Mouse (Mus musculus) liver, embryonic 12.5 days (tissue): ENCODE data around the gene Gpx3. TPM values are rescaled to one million over a fixed set of nuclear protein-coding genes. Genes with fewer than 3 reads are reported as not detected.
"Not testable (repeated sequence)": the region's sequence is repeated elsewhere in the genome, so short reads cannot be mapped to it uniquely, and the experiment has no call there.

Experiments used
- ATAC-seq: fragments of 200-750 bp; cut with Nextera tagmentation; 2 replicates; pipeline ENCODE4 v1.8.0; 2017; ENCODE audit warnings: moderate number of reproducible peaks, mild to moderate bottlenecking, moderate library complexity
- H3K27ac ChIP-seq: fragments of 300-500 bp; sonication (generic); 2 replicates; pipeline ENCODE4 v1.5.1; 2016; ENCODE audit warnings: mild to moderate bottlenecking
- H3K27me3 ChIP-seq: fragments of 300-500 bp; sonication (generic); replicated peaks from 2 replicates; pipeline ENCODE4 v1.6.1; 2016; ENCODE audit warnings: mild to moderate bottlenecking, moderate library complexity
- H3K36me3 ChIP-seq: fragments of 300-500 bp; sonication (generic); 2 replicates; pipeline ENCODE4 v1.6.1; 2016; ENCODE audit warnings: mild to moderate bottlenecking, moderate library complexity
- H3K4me1 ChIP-seq: fragments of 300-500 bp; sonication (generic); 2 replicates; pipeline ENCODE4 v1.6.1; 2016
- H3K4me2 ChIP-seq: fragments of 300-500 bp; sonication (generic); 2 replicates; pipeline ENCODE4 v1.6.1; 2016; ENCODE audit warnings: mild to moderate bottlenecking, moderate library complexity
- H3K4me3 ChIP-seq: fragments of 300-500 bp; sonication (generic); 2 replicates; pipeline ENCODE4 v1.5.1; 2016; ENCODE audit warnings: mild to moderate bottlenecking, moderate library complexity
- H3K9ac ChIP-seq: fragments of 300-500 bp; sonication (generic); 2 replicates; pipeline ENCODE4 v1.6.1; 2016; ENCODE audit warnings: mild to moderate bottlenecking, moderate library complexity
- H3K9me3 ChIP-seq: fragments of 300-500 bp; sonication (generic); replicated peaks from 2 replicates; pipeline ENCODE4 v1.6.1; 2016; ENCODE audit warnings: mild to moderate bottlenecking, moderate library complexity
- WGBS: fragments of 180-500 bp; shearing (Covaris S2); methylation state at CpG from one replicate; pipeline ENCODE4 v1.1.7; 2016; ENCODE audit not compliant: insufficient replicate concordance; 5-methylcytosine and 5-hydroxymethylcytosine counted together
- polyA plus RNA-seq: library from polyadenylated mRNA; unstranded; fragments of >200 nt; fragmentation: Nextera tagmentation; extraction: Ambion mirVana; gene quantifications from 2 replicates; pipeline ENCODE4 v1.2.1, GENCODE M21; 2016

The Gpx3 gene
- 30.9 and 32.9 TPM in 2 replicates for polyA plus RNA-seq

DNA sequence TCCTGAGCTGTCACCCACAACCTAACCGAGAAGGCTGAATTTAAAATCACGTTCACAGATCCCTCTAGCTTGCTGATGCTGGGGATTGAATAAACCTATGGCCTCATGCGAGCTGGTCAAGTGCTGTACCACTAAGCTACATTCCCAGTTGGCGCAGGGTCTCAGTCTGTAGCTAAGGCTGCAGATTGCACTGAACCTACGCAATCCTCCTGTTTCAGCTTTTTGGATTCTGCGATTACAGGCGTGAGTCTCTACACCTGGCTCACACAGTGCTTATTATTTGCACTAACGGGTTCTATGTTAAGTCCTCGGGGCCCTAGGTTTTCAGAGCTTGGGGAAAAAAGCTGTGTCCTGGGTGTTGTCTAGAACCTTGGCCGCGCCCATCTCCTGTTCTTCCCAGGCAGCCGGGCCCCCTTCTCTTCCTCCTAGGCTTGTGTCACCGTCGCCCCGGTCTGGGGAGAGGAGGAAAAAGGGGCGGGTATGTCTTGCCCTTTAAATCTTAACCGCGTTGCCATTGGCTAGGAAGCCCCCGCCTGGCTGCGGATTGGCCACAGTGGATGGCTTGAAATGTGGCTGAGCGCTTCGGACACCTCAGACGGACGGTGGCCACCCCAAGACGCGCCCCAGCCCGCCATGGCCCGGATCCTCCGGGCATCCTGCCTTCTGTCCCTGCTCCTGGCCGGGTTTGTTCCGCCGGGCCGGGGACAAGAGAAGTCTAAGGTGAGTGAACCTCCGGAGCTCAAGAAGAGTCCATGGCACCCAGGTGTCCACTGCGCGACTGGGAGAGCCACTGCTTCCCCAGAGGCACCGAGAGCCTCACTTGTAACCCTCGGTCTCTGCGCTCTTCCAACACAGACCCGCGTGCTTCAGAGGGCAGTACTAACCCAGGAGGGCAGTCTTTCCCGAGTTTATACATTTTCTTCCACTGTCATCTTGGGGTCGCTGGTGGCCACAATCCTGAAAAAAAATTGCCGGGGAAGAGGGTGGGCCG is at the start of gene Gpx3:
Gpx3 (plus strand) TSS at position 121 of the 991 bp plus-strand sequence.
- H3K9ac ChIP-seq: peak within 1 kb of the TSS; percentile 29; the same call in 1 of the 2 replicates
- WGBS: 15% methylated on average over 43 of the region's 45 CpGs
- no peaks in the 10 kb centered on the region for H3K9me3 ChIP-seq
- no peaks in the 10 kb centered on the region for H3K36me3 ChIP-seq
- H3K4me2 ChIP-seq: peak within 1 kb of the TSS; percentile 66
- H3K27me3 ChIP-seq: peaks cover 26% of the 10 kb centered on the region
- peak within 1 kb of the TSS; percentile 42 for H3K4me3 ChIP-seq
- H3K4me1 ChIP-seq: peaks cover 28% of the 10 kb centered on the region
- ATAC-seq: peak; percentile 56
- H3K27ac ChIP-seq: no peak within 1 kb of the TSS

DNA sequence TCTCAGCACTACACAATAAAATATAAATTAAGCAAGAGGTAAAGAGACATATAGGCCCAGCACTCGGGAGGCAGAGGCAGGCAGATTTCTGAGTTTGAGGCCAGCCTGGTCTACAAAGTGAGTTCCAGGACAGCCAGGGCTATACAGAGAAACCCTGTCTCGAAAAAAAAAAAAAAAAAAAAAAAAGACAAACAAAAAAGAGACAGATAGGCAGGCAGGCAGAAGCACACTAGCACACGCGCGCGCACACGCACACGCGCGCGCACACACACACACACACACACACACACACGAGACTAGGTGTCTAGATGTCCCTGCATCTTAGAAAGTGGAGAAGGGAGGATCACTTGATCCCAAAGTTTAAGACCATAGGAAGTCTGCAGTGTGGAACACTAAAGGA is 43.4 kb upstream of the Gpx3 start:
- peak overlapping the region; percentile 87 for H3K4me2 ChIP-seq
- not testable (repeated sequence) for H3K36me3 ChIP-seq, ATAC-seq, H3K4me3 ChIP-seq, H3K27me3 ChIP-seq, H3K27ac ChIP-seq, H3K9me3 ChIP-seq, H3K9ac ChIP-seq
- peaks cover 25% of the 10 kb centered on the region for H3K4me1 ChIP-seq
- WGBS: 83% methylated on average over 8 of the region's 12 CpGs

DNA sequence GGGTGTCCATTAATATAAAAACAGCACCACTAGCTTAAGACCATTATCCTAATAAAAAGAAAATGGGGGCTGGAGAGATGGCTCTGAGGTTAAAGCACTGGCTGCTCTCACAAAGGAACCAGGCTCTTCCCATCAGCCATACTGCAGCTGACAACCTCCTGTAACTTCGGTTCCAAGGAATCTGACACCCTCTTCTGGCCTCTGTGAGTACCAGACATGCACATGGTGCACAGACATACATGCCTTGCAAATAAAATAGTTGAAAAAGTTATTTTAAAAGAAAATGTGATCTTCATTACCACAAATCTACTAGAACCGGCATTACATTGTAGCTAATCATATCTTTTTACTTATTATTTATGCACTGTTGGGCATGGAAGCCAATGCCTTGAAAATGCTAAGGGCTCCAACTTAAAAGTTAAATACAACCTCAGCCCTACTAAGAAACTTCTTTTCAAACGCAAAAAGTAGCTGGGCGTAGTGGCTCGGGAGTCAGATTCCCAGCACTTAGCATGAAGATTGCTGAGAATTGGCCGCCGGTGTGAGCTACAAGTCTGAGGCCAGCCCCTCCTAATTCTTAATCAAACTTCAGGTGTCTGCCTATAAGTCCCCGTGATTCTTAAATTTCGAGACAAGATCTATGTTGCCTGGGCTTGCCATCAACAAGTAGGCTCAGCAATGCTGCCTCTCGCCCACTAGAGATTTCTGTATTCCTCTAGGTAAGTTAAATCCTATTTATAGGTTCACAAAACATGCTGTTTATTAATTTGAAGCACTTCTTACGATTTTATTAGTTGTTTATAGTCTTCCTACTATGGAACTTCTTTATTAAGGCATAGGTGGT is 42.7 kb upstream of the Gpx3 start:
- Histone ChIP-seq H3K27ac (peak overlapping the region; percentile 97), H3K9ac (peak overlapping the region; percentile 81), H3K4me3 (peak overlapping the region; percentile 77), H3K4me2 (peak overlapping the region; percentile 87), H3K4me1 (peaks cover 25% of the 10 kb centered on the region), H3K9me3 (no peaks in the 10 kb centered on the region), H3K36me3 (peaks cover 4% of the 10 kb centered on the region; the same call in 1 of the 2 replicates), H3K27me3 (no peaks in the 10 kb centered on the region)
- 20% methylated on average over 11 of the region's 11 CpGs for WGBS
- no peak for ATAC-seq

DNA sequence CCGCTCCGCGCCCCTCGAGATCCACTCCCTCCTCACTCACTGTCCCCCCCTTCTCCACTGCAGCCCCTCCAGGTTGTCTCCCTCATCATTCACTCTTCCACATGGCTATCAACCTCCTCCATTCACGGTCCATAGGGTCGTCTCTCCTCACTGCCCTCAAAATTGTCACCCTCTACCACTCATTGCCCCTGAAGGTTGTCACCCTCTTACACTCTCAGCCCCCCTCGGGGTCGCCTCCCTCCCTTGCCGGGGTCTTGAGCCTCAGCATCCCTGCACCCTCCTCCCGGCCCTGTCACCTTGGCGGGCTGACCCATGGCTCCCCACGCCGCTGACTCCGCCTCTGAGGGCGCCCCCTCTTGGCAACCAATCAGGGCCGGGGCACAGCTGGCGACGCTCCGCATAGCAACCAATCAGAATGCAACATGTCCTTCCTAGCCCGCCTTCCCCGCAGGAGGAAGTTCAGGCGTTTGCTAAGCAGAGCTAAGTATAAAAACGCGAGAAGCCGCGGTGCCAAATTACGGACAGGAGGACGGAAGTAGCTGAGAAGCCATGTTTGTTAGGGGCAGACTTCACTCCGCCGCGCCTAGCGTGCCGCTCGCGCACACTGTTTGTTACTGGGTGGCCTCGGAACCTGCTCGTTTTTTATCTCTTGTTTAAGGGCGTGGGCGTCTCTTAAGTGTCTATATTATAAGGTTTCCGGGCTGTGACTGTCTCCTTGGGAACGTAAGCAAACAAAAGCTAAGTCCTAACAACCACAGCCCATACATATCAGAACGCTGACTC is 41.8 kb upstream of the Gpx3 start, which contains the start of gene Lyrm7:
Lyrm7 (minus strand) TSS at position 661 of the 783 bp plus-strand sequence.
- peak within 1 kb of the TSS; percentile 77 for H3K4me3 ChIP-seq
- H3K4me1 ChIP-seq: peaks cover 28% of the 10 kb centered on the region
- peak within 1 kb of the TSS; percentile 87 for H3K4me2 ChIP-seq
- H3K27ac ChIP-seq: peak within 1 kb of the TSS; percentile 97
- no peaks in the 10 kb centered on the region for H3K9me3 ChIP-seq
- peak within 1 kb of the TSS; percentile 81 for H3K9ac ChIP-seq
- H3K36me3 ChIP-seq: peaks cover 4% of the 10 kb centered on the region; the same call in 1 of the 2 replicates
- no peaks in the 10 kb centered on the region for H3K27me3 ChIP-seq
- under 1% methylated on average over 42 of the region's 42 CpGs for WGBS
- ATAC-seq: peak; percentile 96

DNA sequence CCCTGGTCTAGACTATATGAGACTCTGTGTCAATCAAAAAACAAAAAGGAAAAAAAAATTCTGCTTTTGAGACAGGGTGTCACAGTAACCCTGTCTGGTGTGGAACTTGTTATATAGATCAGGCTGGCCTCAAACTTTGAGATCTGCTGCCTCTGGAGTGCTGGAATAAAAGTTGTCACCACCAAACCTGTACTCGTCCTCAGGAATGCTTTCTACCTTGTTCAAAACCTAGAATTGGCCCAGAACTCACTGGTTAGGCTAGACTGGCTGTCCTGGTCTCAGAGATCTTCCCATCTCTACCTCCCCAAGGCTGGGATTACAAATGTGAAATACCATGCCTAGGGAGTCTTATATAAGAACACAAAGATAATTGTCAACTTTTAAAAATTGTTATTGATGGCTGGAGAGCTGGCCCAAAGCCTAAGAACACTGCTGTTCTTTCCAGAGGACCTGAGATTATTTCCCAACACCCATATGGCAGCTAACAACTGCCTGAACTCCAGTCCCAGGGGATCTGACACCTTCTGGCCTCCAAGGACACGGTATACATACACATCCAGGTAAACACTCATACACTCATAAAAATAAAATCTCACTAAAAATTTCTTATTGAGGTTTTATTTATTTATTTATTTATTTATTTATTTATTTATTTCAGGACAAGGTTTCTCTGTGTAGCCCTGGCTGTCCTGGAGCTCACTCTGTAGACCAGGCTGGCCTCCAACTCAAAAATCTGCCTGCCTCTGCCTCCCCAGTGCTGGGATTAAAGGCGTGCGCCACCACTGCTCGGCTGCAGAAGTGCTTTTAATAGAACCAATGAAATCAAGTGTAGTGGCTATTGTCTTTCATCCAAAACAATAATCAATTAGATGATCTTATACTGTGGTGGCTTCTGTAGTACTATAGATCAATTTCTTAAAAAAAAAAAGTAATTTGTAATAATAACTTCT is 40.5 kb upstream of the Gpx3 start:
- H3K4me3 ChIP-seq: peak overlapping the region; percentile 77
- no peaks in the 10 kb centered on the region for H3K27me3 ChIP-seq
- H3K36me3 ChIP-seq: peaks cover 4% of the 10 kb centered on the region; the same call in 1 of the 2 replicates
- WGBS: 83% methylated on average over 5 of the region's 5 CpGs
- H3K9ac ChIP-seq: peak overlapping the region; percentile 76
- peak overlapping the region; percentile 97 for H3K27ac ChIP-seq
- peaks cover 35% of the 10 kb centered on the region for H3K4me1 ChIP-seq
- peak overlapping the region; percentile 87 for H3K4me2 ChIP-seq
- no peak for ATAC-seq
- no peaks in the 10 kb centered on the region for H3K9me3 ChIP-seq

DNA sequence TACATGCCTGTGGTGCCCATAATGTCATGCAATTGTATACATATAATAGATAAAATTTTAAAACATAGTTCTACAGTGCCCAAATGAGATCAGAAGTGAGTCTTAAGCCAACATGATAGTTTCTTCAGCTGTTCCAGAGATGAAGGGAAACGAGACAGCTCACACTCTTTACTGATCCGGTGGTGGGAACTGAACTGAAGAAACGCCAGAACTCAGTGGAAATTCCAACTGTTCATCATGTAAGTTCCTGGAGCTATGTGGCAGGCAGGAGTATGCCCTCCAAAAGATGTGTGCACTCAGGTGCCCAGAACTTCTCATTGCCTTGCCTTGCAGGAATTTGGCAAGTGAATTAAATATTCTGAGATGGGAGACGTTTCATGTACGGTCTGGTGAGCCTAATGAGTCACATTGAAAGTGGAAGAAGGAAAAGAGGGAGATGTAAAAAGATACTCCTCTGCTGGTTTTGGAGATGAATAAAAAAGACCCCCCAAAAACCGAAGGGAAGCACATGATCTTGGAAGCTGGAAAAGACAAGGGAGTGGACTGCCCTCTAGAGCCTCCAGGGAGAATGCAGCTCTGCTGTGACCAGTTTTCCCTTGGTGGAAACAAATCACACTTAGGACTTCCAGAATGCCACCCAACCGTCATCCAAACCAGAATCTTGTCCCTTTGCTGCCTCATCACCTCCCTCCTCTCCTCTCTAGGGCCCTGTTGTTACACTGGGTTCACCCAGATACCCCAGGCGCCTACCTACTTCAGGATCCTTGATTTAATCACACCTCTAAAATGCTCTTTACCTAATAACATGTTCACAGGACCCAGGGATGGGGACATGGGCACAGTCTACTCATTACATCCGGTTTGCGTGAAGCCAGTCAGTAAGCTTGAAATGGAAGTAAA is 39.4 kb upstream of the Gpx3 start:
- ATAC-seq: no peak
- peaks cover 46% of the 10 kb centered on the region for H3K4me1 ChIP-seq
- WGBS: 42% methylated on average over 10 of the region's 10 CpGs
- no peak overlapping the region for H3K4me2 ChIP-seq
- no peaks in the 10 kb centered on the region for H3K27me3 ChIP-seq
- H3K36me3 ChIP-seq: peaks cover under 1% of the 10 kb centered on the region; the same call in 1 of the 2 replicates
- no peaks in the 10 kb centered on the region for H3K9me3 ChIP-seq
- 0 out of 2 replicates have a peak overlapping the region, but pooled peaks have one; percentile 10 for H3K27ac ChIP-seq
- no peak overlapping the region for H3K4me3 ChIP-seq
- no peak overlapping the region for H3K9ac ChIP-seq

DNA sequence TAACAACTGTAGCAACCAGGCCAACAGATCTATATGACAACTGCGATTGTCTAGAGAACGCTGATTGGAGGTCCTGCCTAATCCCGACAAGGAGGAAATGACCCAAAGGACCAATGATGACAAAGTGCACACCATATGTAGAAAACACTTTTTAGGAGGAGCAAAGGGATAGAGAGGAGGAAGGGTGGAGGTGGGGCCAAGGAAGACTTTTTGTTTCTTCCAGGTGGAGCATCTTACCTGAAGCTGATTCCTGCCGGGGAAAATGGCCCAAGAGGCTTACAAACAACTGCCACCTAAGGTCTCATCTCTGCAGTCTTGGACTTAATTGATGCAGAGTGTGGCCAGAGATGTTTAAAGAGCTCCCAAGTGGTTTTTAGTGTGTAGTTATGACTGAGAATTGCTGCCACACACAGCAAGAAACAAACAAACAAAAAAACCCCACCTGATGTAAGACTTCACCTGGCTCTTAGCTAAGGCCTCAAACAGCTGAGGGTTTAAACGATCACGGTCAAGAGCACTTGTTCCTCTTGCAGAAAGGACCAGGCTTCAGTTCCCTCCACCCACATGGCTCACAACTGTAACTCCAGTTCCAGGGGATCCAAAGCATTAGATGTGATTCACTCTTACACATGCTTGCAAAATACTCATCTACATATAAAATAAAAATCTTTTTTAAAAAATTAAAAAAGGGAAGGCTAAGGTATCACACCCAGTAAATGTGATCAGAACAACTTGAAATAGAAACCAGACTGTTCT is 36.7 kb upstream of the Gpx3 start:
- no peaks in the 10 kb centered on the region for H3K9me3 ChIP-seq
- H3K27me3 ChIP-seq: no peaks in the 10 kb centered on the region
- H3K9ac ChIP-seq: peak overlapping the region; percentile 96
- peak overlapping the region; percentile 94 for H3K27ac ChIP-seq
- ATAC-seq: no peak
- H3K36me3 ChIP-seq: peaks cover 22% of the 10 kb centered on the region
- WGBS: 65% methylated on average over 6 of the region's 6 CpGs
- peak overlapping the region; percentile 94 for H3K4me2 ChIP-seq
- peaks cover 52% of the 10 kb centered on the region for H3K4me1 ChIP-seq
- H3K4me3 ChIP-seq: peak overlapping the region; percentile 87

DNA sequence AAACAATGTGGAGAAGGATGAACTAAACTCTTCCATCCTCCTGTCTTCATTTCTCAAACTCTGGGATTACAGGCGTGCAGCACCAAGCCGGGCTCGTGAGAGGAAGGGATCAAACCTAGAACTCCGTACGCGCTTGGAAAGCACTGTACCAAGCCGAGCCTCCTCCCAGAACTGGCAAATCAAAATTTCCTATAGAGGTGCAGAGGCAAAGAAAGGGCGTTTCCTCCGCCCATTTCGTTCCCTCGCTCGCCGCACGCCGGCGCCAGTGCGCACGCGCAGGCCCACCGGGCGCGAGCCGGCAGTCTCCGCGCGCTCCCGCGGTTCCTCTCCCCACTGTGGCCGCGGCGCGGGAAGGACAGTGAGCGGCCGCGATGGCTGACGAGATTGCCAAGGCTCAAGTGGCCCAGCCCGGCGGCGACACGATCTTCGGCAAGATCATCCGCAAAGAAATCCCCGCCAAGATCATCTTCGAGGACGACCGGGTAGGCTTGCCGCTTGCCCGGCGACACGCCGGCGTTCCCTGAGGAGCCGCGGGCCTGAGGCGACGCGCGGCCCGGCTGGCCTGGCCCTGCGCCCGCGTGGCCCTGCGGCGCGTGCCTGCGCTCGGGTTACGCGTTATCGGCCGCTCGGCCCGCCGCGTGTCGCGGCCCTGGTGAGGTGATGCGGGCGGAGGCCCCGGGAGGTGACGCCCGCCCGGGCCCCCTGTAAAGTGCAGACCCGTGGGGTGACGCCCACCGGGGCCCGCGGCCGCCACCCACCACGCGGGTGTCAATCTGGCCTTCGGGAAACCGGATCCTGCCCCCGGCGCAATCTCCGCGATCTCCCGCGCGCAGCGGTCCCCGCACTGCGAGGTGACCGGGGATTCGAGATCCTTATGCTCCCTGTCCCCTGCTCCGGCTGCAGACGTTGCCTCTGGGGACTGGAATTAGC is 35.9 kb upstream of the Gpx3 start, which contains the start of gene Hint1:
Hint1 (plus strand) TSS at position 265 of the 930 bp plus-strand sequence.
- Histone ChIP-seq H3K27me3 (no peaks in the 10 kb centered on the region), H3K4me2 (peak within 1 kb of the TSS; percentile 94), H3K9me3 (no peaks in the 10 kb centered on the region), H3K36me3 (peaks cover 31% of the 10 kb centered on the region), H3K4me3 (peak within 1 kb of the TSS; percentile 87), H3K9ac (peak within 1 kb of the TSS; percentile 96), H3K4me1 (peaks cover 48% of the 10 kb centered on the region), H3K27ac (peak within 1 kb of the TSS; percentile 94)
- ATAC-seq: peak; percentile 82
- under 1% methylated on average over 100 of the region's 107 CpGs for WGBS
